Mouse (Mus musculus): ENCODE results near the gene Cyp17a1. TPM values are rescaled to one million over a fixed set of nuclear protein-coding genes. Genes with fewer than 3 reads are reported as not detected.
A peak's percentile ranks its signal among the peaks of the same experiment; 100 is the strongest.

Gene Cyp17a1
- polyA plus RNA-seq, 1 experiment, result not detected

GRCm38 (mm10) chr19:46691078-46691477 is 18.1 kb upstream of the Cyp17a1 start:
- Histone ChIP-seq H3K4me1 (ENCODE audit: control insufficient read depth, insufficient read depth, insufficient read length, low read length) (peaks cover 3% of the 10 kb centered on the region; the same call in 1 of the 2 replicates), H3K27ac (replicated peaks; ENCODE audit: low read depth, low read length) (no peak overlapping the region), H3K4me3 (ENCODE audit: insufficient read depth, low read depth, low read length) (no peak overlapping the region)

GRCm38 (mm10) chr19:46690387-46690786 is 17.4 kb upstream of the Cyp17a1 start:
- peak overlapping the region; percentile 93 for H3K4me3 ChIP-seq (ENCODE audit: insufficient read depth, low read depth, low read length)
- H3K27ac ChIP-seq (replicated peaks; ENCODE audit: low read depth, low read length), result no peak overlapping the region
- peaks cover 3% of the 10 kb centered on the region; the same call in 1 of the 2 replicates for H3K4me1 ChIP-seq (ENCODE audit: control insufficient read depth, insufficient read depth, insufficient read length, low read length)

GRCm38 (mm10) chr19:46689460-46690372 is 16.7 kb upstream of the Cyp17a1 start, which contains the start of gene Borcs7:
Gene Borcs7 (plus strand): TSS chr19:46689906.
- peak within 1 kb of the TSS; percentile 93 for H3K4me3 ChIP-seq (ENCODE audit: insufficient read depth, low read depth, low read length)
- H3K4me1 ChIP-seq (ENCODE audit: control insufficient read depth, insufficient read depth, insufficient read length, low read length), result peaks cover 3% of the 10 kb centered on the region; the same call in 1 of the 2 replicates
- peak within 1 kb of the TSS; percentile 97 for H3K27ac ChIP-seq (replicated peaks; ENCODE audit: low read depth, low read length)

GRCm38 (mm10) chr19:46679720-46680383 is 6.9 kb upstream of the Cyp17a1 start:
- no peak overlapping the region for H3K27ac ChIP-seq (replicated peaks; ENCODE audit: low read depth, low read length)
- 0 out of 2 replicates have a peak, but pooled peaks cover 3% of the 10 kb centered on the region for H3K4me1 ChIP-seq (ENCODE audit: control insufficient read depth, insufficient read depth, insufficient read length, low read length)
- no peak overlapping the region for H3K4me3 ChIP-seq (ENCODE audit: insufficient read depth, low read depth, low read length)

GRCm38 (mm10) chr19:46675641-46676040 is 2.7 kb upstream of the Cyp17a1 start:
- Histone ChIP-seq H3K4me3 (ENCODE audit: insufficient read depth, low read depth, low read length) (no peak overlapping the region), H3K4me1 (ENCODE audit: control insufficient read depth, insufficient read depth, insufficient read length, low read length) (0 out of 2 replicates have a peak, but pooled peaks cover 3% of the 10 kb centered on the region), H3K27ac (replicated peaks; ENCODE audit: low read depth, low read length) (0 out of 2 replicates have a peak overlapping the region, but pooled peaks have one; percentile 2)

- Histone ChIP-seq H3K27ac (replicated peaks; ENCODE audit: low read depth, low read length) (no peak overlapping the region), H3K4me3 (ENCODE audit: insufficient read depth, low read depth, low read length) (no peak overlapping the region)
These were observed 2.3 kb downstream of the Cyp17a1 start for GRCm38 (mm10) chr19:46670691-46671090.

GRCm38 (mm10) chr19:46669802-46670201 is 3.2 kb downstream of the Cyp17a1 start:
- H3K4me3 ChIP-seq (ENCODE audit: insufficient read depth, low read depth, low read length), result no peak overlapping the region
- H3K4me1 ChIP-seq (ENCODE audit: control insufficient read depth, insufficient read depth, insufficient read length, low read length), result no peaks in the 10 kb centered on the region
- no peak overlapping the region for H3K27ac ChIP-seq (replicated peaks; ENCODE audit: low read depth, low read length)

More at GRCm38 (mm10) chr19:46670691-46671090, 2.3 kb downstream of the Cyp17a1 start:
- H3K4me1 ChIP-seq (ENCODE audit: control insufficient read depth, insufficient read depth, insufficient read length, low read length), result no peaks in the 10 kb centered on the region

GRCm38 (mm10) chr19:46668263-46668662 is 4.7 kb downstream of the Cyp17a1 start:
- Histone ChIP-seq H3K4me3 (ENCODE audit: insufficient read depth, low read depth, low read length) (no peak overlapping the region), H3K4me1 (ENCODE audit: control insufficient read depth, insufficient read depth, insufficient read length, low read length) (no peaks in the 10 kb centered on the region), H3K27ac (replicated peaks; ENCODE audit: low read depth, low read length) (no peak overlapping the region)

- no peaks in the 10 kb centered on the region for H3K4me1 ChIP-seq (ENCODE audit: control insufficient read depth, insufficient read depth, insufficient read length, low read length)
- no peak overlapping the region for H3K27ac ChIP-seq (replicated peaks; ENCODE audit: low read depth, low read length)
- H3K4me3 ChIP-seq (ENCODE audit: insufficient read depth, low read depth, low read length), result no peak overlapping the region
These were observed 5.7 kb downstream of the Cyp17a1 start for GRCm38 (mm10) chr19:46667300-46667699.

- no peak overlapping the region for H3K4me3 ChIP-seq (ENCODE audit: insufficient read depth, low read depth, low read length)
- no peaks in the 10 kb centered on the region for H3K4me1 ChIP-seq (ENCODE audit: control insufficient read depth, insufficient read depth, insufficient read length, low read length)
- H3K27ac ChIP-seq (replicated peaks; ENCODE audit: low read depth, low read length), result no peak overlapping the region
These were observed 7.5 kb downstream of the Cyp17a1 start for GRCm38 (mm10) chr19:46665474-46665873.

GRCm38 (mm10) chr19:46662784-46663183 is 10.2 kb downstream of the Cyp17a1 start:
- Histone ChIP-seq H3K27ac (replicated peaks; ENCODE audit: low read depth, low read length) (no peak overlapping the region), H3K4me3 (ENCODE audit: insufficient read depth, low read depth, low read length) (no peak overlapping the region), H3K4me1 (ENCODE audit: control insufficient read depth, insufficient read depth, insufficient read length, low read length) (no peaks in the 10 kb centered on the region)

- Histone ChIP-seq H3K27ac (replicated peaks; ENCODE audit: low read depth, low read length) (no peak overlapping the region), H3K4me1 (ENCODE audit: control insufficient read depth, insufficient read depth, insufficient read length, low read length) (no peaks in the 10 kb centered on the region), H3K4me3 (ENCODE audit: insufficient read depth, low read depth, low read length) (no peak overlapping the region)
These were observed 10.8 kb downstream of the Cyp17a1 start for GRCm38 (mm10) chr19:46662214-46662613.

- no peaks in the 10 kb centered on the region for H3K4me1 ChIP-seq (ENCODE audit: control insufficient read depth, insufficient read depth, insufficient read length, low read length)
- H3K4me3 ChIP-seq (ENCODE audit: insufficient read depth, low read depth, low read length), result no peak overlapping the region
These were observed 11.5 kb downstream of the Cyp17a1 start for GRCm38 (mm10) chr19:46661511-46661910.

GRCm38 (mm10) chr19:46658851-46659250 is 14.1 kb downstream of the Cyp17a1 start:
- Histone ChIP-seq H3K4me1 (ENCODE audit: control insufficient read depth, insufficient read depth, insufficient read length, low read length) (no peaks in the 10 kb centered on the region), H3K4me3 (ENCODE audit: insufficient read depth, low read depth, low read length) (no peak overlapping the region), H3K27ac (replicated peaks; ENCODE audit: low read depth, low read length) (no peak overlapping the region)

More at GRCm38 (mm10) chr19:46661511-46661910, 11.5 kb downstream of the Cyp17a1 start:
- H3K27ac ChIP-seq (replicated peaks; ENCODE audit: low read depth, low read length), result no peak overlapping the region

GRCm38 (mm10) chr19:46658348-46658747 is 14.6 kb downstream of the Cyp17a1 start:
- no peak overlapping the region for H3K4me3 ChIP-seq (ENCODE audit: insufficient read depth, low read depth, low read length)
- no peaks in the 10 kb centered on the region for H3K4me1 ChIP-seq (ENCODE audit: control insufficient read depth, insufficient read depth, insufficient read length, low read length)
- no peak overlapping the region for H3K27ac ChIP-seq (replicated peaks; ENCODE audit: low read depth, low read length)

Measured in brown adipose tissue, adult 24 weeks (tissue).